Mouse (Mus musculus) MEL (cell line): Measurements from ENCODE around the gene Cacna1s. TPM values are rescaled to one million over a fixed set of nuclear protein-coding genes. Genes with fewer than 3 reads are reported as not detected.
A peak's percentile ranks its signal among the peaks of the same experiment; 100 is the strongest.

Experiments used
- DNase-seq: peaks from one replicate; pipeline ENCODE4 v3.0.0; 2011; ENCODE audit warnings: low read depth, low spot score
- H3K27ac ChIP-seq: 2 replicates; pipeline ENCODE4 v1.5.1; 2012; ENCODE audit warnings: low read depth, mild to moderate bottlenecking, control low read depth, low read length, moderate library complexity; ENCODE audit not compliant: control insufficient read depth
- H3K27me3 ChIP-seq, 2 experiments: fragments of 150-350 bp in 1 of 2; sonication (generic) in 1 of 2; 2 replicates each; pipeline ENCODE4 v1.6.1; 2012; ENCODE audit warnings: low read length in 2 of 2, mild to moderate bottlenecking in 2 of 2, improper control_type of control experiment in 1 of 2, moderate library complexity in 1 of 2; ENCODE audit not compliant: insufficient read depth in 2 of 2, control insufficient read depth in 1 of 2
- H3K36me3 ChIP-seq, 2 experiments: 2 replicates each; pipeline ENCODE4 v1.6.1; 2012 to 2014; ENCODE audit warnings: low read length in 2 of 2, improper control_type of control experiment in 1 of 2, inconsistent platforms in 1 of 2, mild to moderate bottlenecking in 1 of 2; ENCODE audit not compliant: insufficient read depth in 2 of 2, control insufficient read depth in 1 of 2
- H3K4me1 ChIP-seq, 2 experiments: fragments of 150-350 bp in 1 of 2; sonication (generic) in 1 of 2; 2 replicates each; pipeline ENCODE4 v1.6.1; 2012; ENCODE audit warnings: low read length in 2 of 2, improper control_type of control experiment in 1 of 2, mild to moderate bottlenecking in 1 of 2; ENCODE audit not compliant: insufficient read depth in 2 of 2, control insufficient read depth in 1 of 2
- H3K4me3 ChIP-seq, 2 experiments: fragments of 150-350 bp in 1 of 2; sonication (generic) in 1 of 2; 2 replicates each; pipeline ENCODE4 v1.5.1; 2012; ENCODE audit warnings: low read depth in 2 of 2, low read length in 2 of 2, mild to moderate bottlenecking in 2 of 2, moderate library complexity in 2 of 2, control low read depth in 1 of 2, improper control_type of control experiment in 1 of 2; ENCODE audit not compliant: control insufficient read depth in 1 of 2, insufficient read depth in 1 of 2
- H3K79me2 ChIP-seq: 2 replicates; pipeline ENCODE4 v1.6.1; 2012; ENCODE audit warnings: mild to moderate bottlenecking, low read length, moderate library complexity; ENCODE audit not compliant: control insufficient read depth, poor library complexity, insufficient read depth
- H3K9ac ChIP-seq: 2 replicates; pipeline ENCODE4 v1.6.1; 2012; ENCODE audit warnings: low read depth, mild to moderate bottlenecking, control low read depth, low read length, moderate library complexity; ENCODE audit not compliant: control insufficient read depth, poor library complexity, severe bottlenecking
- H3K9me3 ChIP-seq: fragments of 150-350 bp; sonication (generic); replicated peaks from 2 replicates; pipeline ENCODE4 v1.6.1; 2012; ENCODE audit warnings: mild to moderate bottlenecking, low read length, improper control_type of control experiment, moderate library complexity; ENCODE audit not compliant: insufficient read depth
- BHLHE40 ChIP-seq: IDR thresholded peaks from 2 replicates; pipeline ENCODE4 v1.6.1; 2012; ENCODE audit warnings: low read depth, mild to moderate bottlenecking, inconsistent platforms, low read length, improper control_type of control experiment, borderline replicate concordance
- CHD1 ChIP-seq: IDR thresholded peaks from 2 replicates; pipeline ENCODE4 v1.6.1; 2012; ENCODE audit warnings: low read depth, mild to moderate bottlenecking, inconsistent platforms, low read length, improper control_type of control experiment
- E2F4 ChIP-seq: IDR thresholded peaks from 2 replicates; pipeline ENCODE4 v1.6.1; 2011; ENCODE audit warnings: low read depth, low read length, improper control_type of control experiment, borderline replicate concordance
- EP300 ChIP-seq, 2 experiments: IDR thresholded peaks; 2 replicates each; pipeline ENCODE4 v1.6.1; 2011; ENCODE audit warnings: improper control_type of control experiment in 2 of 2, low read length in 2 of 2, low read depth in 1 of 2, mild to moderate bottlenecking in 1 of 2
- ETS1 ChIP-seq: IDR thresholded peaks from 2 replicates; pipeline ENCODE4 v1.6.1; 2012; ENCODE audit warnings: low read depth, mild to moderate bottlenecking, inconsistent platforms, low read length, improper control_type of control experiment, moderate library complexity
- JUND ChIP-seq: IDR thresholded peaks from 2 replicates; pipeline ENCODE4 v1.6.1; 2011; ENCODE audit warnings: low read depth, mild to moderate bottlenecking, improper control_type of control experiment, low read length
- MAZ ChIP-seq: IDR thresholded peaks from 2 replicates; pipeline ENCODE4 v1.6.1; 2012; ENCODE audit warnings: low read depth, mild to moderate bottlenecking, inconsistent platforms, low read length, improper control_type of control experiment
- MEF2A ChIP-seq: IDR thresholded peaks from 2 replicates; pipeline ENCODE4 v1.6.1; 2014; ENCODE audit warnings: low read depth, mild to moderate bottlenecking, inconsistent platforms, low read length, improper control_type of control experiment; ENCODE audit not compliant: poor library complexity, insufficient replicate concordance, severe bottlenecking; ENCODE audit errors: extremely low read depth
- MXI1 ChIP-seq: IDR thresholded peaks from 2 replicates; pipeline ENCODE4 v1.6.1; 2011; ENCODE audit warnings: mild to moderate bottlenecking, low read depth, low read length, improper control_type of control experiment
- MYB ChIP-seq: IDR thresholded peaks from 2 replicates; pipeline ENCODE4 v1.6.1; 2011; ENCODE audit warnings: mild to moderate bottlenecking, low read depth, low read length, improper control_type of control experiment
- POLR2AphosphoS2 ChIP-seq: IDR thresholded peaks from 2 replicates; pipeline ENCODE4 v1.6.1; 2011; ENCODE audit warnings: low read length, improper control_type of control experiment
- POLR2AphosphoS5 ChIP-seq: IDR thresholded peaks from 2 replicates; pipeline ENCODE4 v1.6.1; 2012; ENCODE audit warnings: low read depth, borderline replicate concordance, mild to moderate bottlenecking, inconsistent platforms, low read length, moderate library complexity, mixed read lengths
- SMC3 ChIP-seq: IDR thresholded peaks from 2 replicates; pipeline ENCODE4 v1.6.1; 2011; ENCODE audit warnings: low read depth, low read length, improper control_type of control experiment
- TAL1 ChIP-seq: IDR thresholded peaks from 2 replicates; pipeline ENCODE4 v1.6.1; 2012; ENCODE audit warnings: mild to moderate bottlenecking, inconsistent platforms, low read length, moderate library complexity, mixed read lengths
- TBP ChIP-seq: IDR thresholded peaks from 2 replicates; pipeline ENCODE4 v1.8.0; 2011; ENCODE audit warnings: low read depth, low read length, improper control_type of control experiment
- USF2 ChIP-seq, 2 experiments: IDR thresholded peaks; 2 replicates each; pipeline ENCODE4 v1.6.1; 2011 to 2012; ENCODE audit warnings: improper control_type of control experiment in 2 of 2, low read length in 2 of 2, borderline replicate concordance in 1 of 2, inconsistent platforms in 1 of 2, low read depth in 1 of 2, mild to moderate bottlenecking in 1 of 2; ENCODE audit not compliant: insufficient read depth in 1 of 2
- polyA plus RNA-seq, 2 experiments: library from polyadenylated mRNA; stranded (reverse) in 1 of 2; unstranded in 1 of 2; fragments of >175 nt in 1 of 2; fragments of >200 nt in 1 of 2; gene quantifications; 2 replicates each; pipeline versions ENCODE4 v1.2.1 to v1.2.4; 2012; ENCODE audit warnings: low replicate concordance in 2 of 2, low read depth in 1 of 2; ENCODE audit not compliant: insufficient read length in 2 of 2, insufficient read depth in 1 of 2, missing spikeins in 1 of 2
- total RNA-seq: library from RNA; depleted of rRNA; stranded (reverse); fragments of 300-350 nt; gene quantifications from 2 replicates; pipeline ENCODE4 v1.2.3, GENCODE M21; 2012

Cacna1s gene
- total and polyA plus RNA-seq, 3 experiments: not detected

- Histone ChIP-seq H3K4me3 (peak overlapping the region; percentile 89 to 97), H3K9me3 (no peaks in the 10 kb centered on the region), H3K27me3 (no peaks in the 10 kb centered on the region), H3K79me2 (peaks cover 5% of the 10 kb centered on the region; the same call in 1 of the 2 replicates), H3K9ac (peak overlapping the region; percentile 87), H3K27ac (peak overlapping the region; percentile 40), H3K36me3 (peaks cover 2 to 20% of the 10 kb centered on the region in 2 experiments; a peak in 3 of 4 replicates), H3K4me1 (peaks cover 12 to 22% of the 10 kb centered on the region in 2 experiments)
- TF ChIP-seq USF2 (IDR thresholded peaks at IDR 0.05; ENCODE audit: borderline replicate concordance in 1 of 2, insufficient read depth in 1 of 2, low read depth in 1 of 2, low read length in 2 of 2) (no peak), MAZ (no peak), TAL1 (no peak), POLR2AphosphoS5 (no peak), MXI1 (no peak), EP300 (IDR thresholded peaks at IDR 0.05; ENCODE audit: low read depth in 1 of 2, low read length in 2 of 2) (no peak)
- DNase-seq: peak; percentile 8
Observed at GRCm38 (mm10) chr1:136018390-136019189, 34.0 kb upstream of the Cacna1s start.

GRCm38 (mm10) chr1:136030201-136030600 is 22.3 kb upstream of the Cacna1s start:
- Histone ChIP-seq H3K27me3 (no peaks in the 10 kb centered on the region), H3K27ac (no peak overlapping the region), H3K79me2 (no peaks in the 10 kb centered on the region), H3K9ac (no peak overlapping the region)
- DNase-seq: no peak
- no peak for TF ChIP-seq CHD1
- no peak for TF ChIP-seq ETS1
- TF ChIP-seq BHLHE40: no peak
- no peak for TF ChIP-seq MEF2A
- no peak for TF ChIP-seq SMC3
- no peak for TF ChIP-seq E2F4
- no peak for TF ChIP-seq MXI1
- TF ChIP-seq, all 39 proteins: peak for 0
- no peak overlapping the region for H3K4me3 ChIP-seq
- no peaks in the 10 kb centered on the region for H3K4me1 ChIP-seq
- H3K36me3 ChIP-seq: peaks cover 0 to 5% of the 10 kb centered on the region in 2 experiments; a peak in 2 of 4 replicates
- no peaks in the 10 kb centered on the region for H3K9me3 ChIP-seq

- peaks cover 0 to 4% of the 10 kb centered on the region in 2 experiments; a peak in 2 of 4 replicates for H3K36me3 ChIP-seq
Observed at GRCm38 (mm10) chr1:136031697-136032096, 20.9 kb upstream of the Cacna1s start.

More at GRCm38 (mm10) chr1:136031697-136032096, 20.9 kb upstream of the Cacna1s start:
- Histone ChIP-seq H3K27me3 (no peaks in the 10 kb centered on the region), H3K4me1 (no peaks in the 10 kb centered on the region), H3K4me3 (no peak overlapping the region), H3K27ac (no peak overlapping the region), H3K9ac (no peak overlapping the region), H3K9me3 (no peaks in the 10 kb centered on the region), H3K79me2 (no peaks in the 10 kb centered on the region)
- TF ChIP-seq TBP: no peak
- TF ChIP-seq POLR2AphosphoS2: no peak
- TF ChIP-seq JUND: no peak
- TF ChIP-seq POLR2AphosphoS5: no peak
- no peak for TF ChIP-seq MYB
- no peak for DNase-seq
